Comparison of ENCODE assay signal across 13 mouse cellular contexts in genomic region chr8:110809831-110810230, GRCm38 (mm10). TPM values are rescaled to one million over a fixed set of nuclear protein-coding genes. Genes with fewer than 3 reads are reported as not detected.
DNase-seq lines count a peak whose midpoint lies in the region; ATAC-seq and TF ChIP-seq lines count a peak whose summit lies in the region.
"Had no signal": no experiment of that assay in that cellular context is flagged by ENCODE, and none has a peak within 500 bp of the region (broad histone marks: within the 10 kb centered on the region; RNA-seq: fewer than 3 reads in every experiment).

No protein-coding gene starts in this region.

- DNase-seq in adrenal gland, adult 2 months: peak; percentile 67
- no peak for DNase-seq in adrenal gland, postnatal 4 days (ENCODE audit: low spot score in 2 of 2)
- DNase-seq in brain, adult 2 months (ENCODE audit: low read depth, low spot score): peak; percentile 20
- peak; percentile 88 for DNase-seq in lung, postnatal 0 days (ENCODE audit: low spot score)
- no peak for DNase-seq in frontal cortex, postnatal 25 days (ENCODE audit: low spot score in 2 of 2)
- DNase-seq in cerebellum, adult 18-20 months: no peak
- DNase-seq: embryo, embryonic 11 days; layer of hippocampus, postnatal 36 days had no signal

- H3K36me3 ChIP-seq in kidney, embryonic 15.5 days: peaks cover 63% of the 10 kb centered on the region
- peaks cover 59% of the 10 kb centered on the region for H3K36me3 ChIP-seq in kidney, embryonic 14.5 days (ENCODE audit: control insufficient read depth, insufficient read depth, low read length)
- peaks cover 45% of the 10 kb centered on the region for H3K36me3 ChIP-seq in lung, postnatal 0 days (ENCODE audit: insufficient read depth, low read length)

- 27% methylated on average over 2 of the region's 2 CpGs for WGBS in kidney, embryonic 15.5 days
- 38% methylated on average over 2 of the region's 2 CpGs for WGBS in kidney, embryonic 14.5 days
- WGBS in lung, postnatal 0 days: 30% methylated on average over 2 of the region's 2 CpGs

- no peak overlapping the region for H3K4me2 ChIP-seq in kidney, embryonic 15.5 days
- no peak overlapping the region for H3K4me2 ChIP-seq in kidney, embryonic 14.5 days (replicated peaks; ENCODE audit: low read depth, low read length)
- H3K4me2 ChIP-seq in lung, postnatal 0 days (replicated peaks; ENCODE audit: low read depth, low read length): no peak overlapping the region
- H3K4me2 ChIP-seq: hindbrain, embryonic 15.5 days; liver, embryonic 11.5 days; midbrain, embryonic 12.5 days had no signal

- H3K27me3 ChIP-seq in kidney, embryonic 15.5 days: no peaks in the 10 kb centered on the region
- H3K27me3 ChIP-seq in kidney, embryonic 14.5 days (ENCODE audit: control insufficient read depth, insufficient read depth, low read length): no peaks in the 10 kb centered on the region
- H3K27me3 ChIP-seq in lung, postnatal 0 days (replicated peaks; ENCODE audit: insufficient read depth, low read length): no peaks in the 10 kb centered on the region
- H3K27me3 ChIP-seq: hindbrain, embryonic 15.5 days; midbrain, embryonic 12.5 days had no signal

- H3K27ac ChIP-seq in kidney, embryonic 15.5 days: peak overlapping the region; percentile 76
- H3K27ac ChIP-seq in kidney, embryonic 14.5 days (ENCODE audit: low read depth, low read length): no peak overlapping the region
- peak overlapping the region; percentile 47 for H3K27ac ChIP-seq in lung, postnatal 0 days (ENCODE audit: low read length)
- H3K27ac ChIP-seq: hindbrain, embryonic 15.5 days; midbrain, embryonic 12.5 days had no signal

- no peak overlapping the region for H3K9ac ChIP-seq in kidney, embryonic 15.5 days
- H3K9ac ChIP-seq in kidney, embryonic 14.5 days (ENCODE audit: low read depth, low read length): no peak overlapping the region
- H3K9ac ChIP-seq in lung, postnatal 0 days (replicated peaks; ENCODE audit: low read depth): no peak overlapping the region
- H3K9ac ChIP-seq: hindbrain, embryonic 15.5 days; midbrain, embryonic 12.5 days had no signal

- no peaks in the 10 kb centered on the region for H3K9me3 ChIP-seq in kidney, embryonic 15.5 days (replicated peaks)
- H3K9me3 ChIP-seq in kidney, embryonic 14.5 days (ENCODE audit: control insufficient read depth, low read length): no peaks in the 10 kb centered on the region
- no peaks in the 10 kb centered on the region for H3K9me3 ChIP-seq in lung, postnatal 0 days (ENCODE audit: low read length)
- H3K9me3 ChIP-seq: hindbrain, embryonic 15.5 days; midbrain, embryonic 12.5 days had no signal

- no peak overlapping the region for H3K4me3 ChIP-seq in kidney, embryonic 15.5 days (replicated peaks)
- H3K4me3 ChIP-seq in kidney, embryonic 14.5 days (ENCODE audit: low read length): no peak overlapping the region
- H3K4me3 ChIP-seq in lung, postnatal 0 days (ENCODE audit: low read depth, low read length): no peak overlapping the region
- H3K4me3 ChIP-seq: hindbrain, embryonic 15.5 days; midbrain, embryonic 12.5 days had no signal

- TF ChIP-seq EP300 in lung, postnatal 0 days (IDR thresholded peaks at IDR 0.05): no peak

- no peak for TF ChIP-seq CTCF in lung, postnatal 0 days (IDR thresholded peaks at IDR 0.05)

- ATAC-seq in kidney, embryonic 15.5 days (replicated peaks; ENCODE audit: low FRiP score): no peak
- ATAC-seq in kidney, embryonic 14.5 days (ENCODE audit: low FRiP score, low TSS enrichment): no peak
- ATAC-seq in lung, postnatal 0 days: peak; percentile 72

- peaks cover 41% of the 10 kb centered on the region for H3K4me1 ChIP-seq in kidney, embryonic 15.5 days
- peaks cover 19% of the 10 kb centered on the region for H3K4me1 ChIP-seq in kidney, embryonic 14.5 days (ENCODE audit: control insufficient read depth, insufficient read depth, low read length)
- 0 out of 2 replicates have a peak, but pooled peaks cover 10% of the 10 kb centered on the region for H3K4me1 ChIP-seq in lung, postnatal 0 days (ENCODE audit: insufficient read depth, low read depth, low read length)
- H3K4me1 ChIP-seq: hindbrain, embryonic 15.5 days; midbrain, embryonic 12.5 days had no signal

RNA-seq across cellular contexts. Expression of gene Il34, which starts 4.1 kb away (rescaled TPM):
- total RNA-seq in adrenal gland, adult 2 months (2021): 10 to 100 TPM; 42.8 to 63.0 TPM
- polyA plus RNA-seq in adrenal gland, adult 2 months (2012; rRNA removed): 115 and 187 TPM in 2 replicates
- total RNA-seq in adrenal gland, postnatal 4 days (2021): 1 to 10 TPM; 5.6 to 9.2 TPM
- polyA plus RNA-seq in kidney, embryonic 15.5 days (2015; fragmentation: Nextera tagmentation; extraction: Ambion mirVana): 1.8 and 2.0 TPM in 2 replicates
- 0.50 and 1.7 TPM in 2 replicates for polyA plus RNA-seq in kidney, embryonic 14.5 days (2014; fragmentation: Nextera tagmentation; extraction: Ambion mirVana)
- polyA plus RNA-seq in lung, postnatal 0 days (2015; fragmentation: Nextera tagmentation; extraction: Ambion mirVana): 23.3 and 29.6 TPM in 2 replicates

RNA-seq across cellular contexts. Expression of gene Cog4, which starts 36.6 kb away (rescaled TPM):
- total RNA-seq in adrenal gland, adult 2 months (2021): 10 to 100 TPM; 85.3 to 87.0 TPM
- 21.0 and 21.3 TPM in 2 replicates for polyA plus RNA-seq in adrenal gland, adult 2 months (2012; rRNA removed)
- total RNA-seq in adrenal gland, postnatal 4 days (2021): 10 to 100 TPM; 59.7 to 64.1 TPM
- 77.1 and 77.3 TPM in 2 replicates for polyA plus RNA-seq in kidney, embryonic 15.5 days (2015; fragmentation: Nextera tagmentation; extraction: Ambion mirVana)
- 40.4 and 69.3 TPM in 2 replicates for polyA plus RNA-seq in kidney, embryonic 14.5 days (2014; fragmentation: Nextera tagmentation; extraction: Ambion mirVana)
- 43.3 and 46.4 TPM in 2 replicates for polyA plus RNA-seq in lung, postnatal 0 days (2015; fragmentation: Nextera tagmentation; extraction: Ambion mirVana)

RNA-seq across cellular contexts. Expression of gene Sf3b3, which starts 36.8 kb away (rescaled TPM):
- 10 to 100 TPM; 64.7 to 65.6 TPM for total RNA-seq in adrenal gland, adult 2 months (2021)
- 13.2 and 21.1 TPM in 2 replicates for polyA plus RNA-seq in adrenal gland, adult 2 months (2012; rRNA removed)
- 100 to 1,000 TPM in 1 of 2 experiments, 10 to 100 TPM in 1; 93.3 to 108 TPM for total RNA-seq in adrenal gland, postnatal 4 days (2021)
- polyA plus RNA-seq in kidney, embryonic 15.5 days (2015; fragmentation: Nextera tagmentation; extraction: Ambion mirVana): 161 and 167 TPM in 2 replicates
- 96.9 and 180 TPM in 2 replicates for polyA plus RNA-seq in kidney, embryonic 14.5 days (2014; fragmentation: Nextera tagmentation; extraction: Ambion mirVana)
- polyA plus RNA-seq in lung, postnatal 0 days (2015; fragmentation: Nextera tagmentation; extraction: Ambion mirVana): 41.1 and 45.3 TPM in 2 replicates

Comparison
In these comparisons a context has a peak if more than half of its experiments do, and no peak if none do; other contexts are left out.
1. DNase-seq: peak in adrenal gland, adult 2 months (single experiment), brain, adult 2 months (single experiment) and lung, postnatal 0 days (single experiment); none in adrenal gland, postnatal 4 days (0 of 2), frontal cortex, postnatal 25 days (0 of 2) and cerebellum, adult 18-20 months (0 of 2).